Mouse (Mus musculus): ENCODE measurements around the gene Tmem156. TPM values are rescaled to one million over a fixed set of nuclear protein-coding genes. Genes with fewer than 3 reads are reported as not detected.

Tmem156 gene
- polyA plus RNA-seq, 2 experiments, result 0.55 to 0.61 TPM

DNA sequence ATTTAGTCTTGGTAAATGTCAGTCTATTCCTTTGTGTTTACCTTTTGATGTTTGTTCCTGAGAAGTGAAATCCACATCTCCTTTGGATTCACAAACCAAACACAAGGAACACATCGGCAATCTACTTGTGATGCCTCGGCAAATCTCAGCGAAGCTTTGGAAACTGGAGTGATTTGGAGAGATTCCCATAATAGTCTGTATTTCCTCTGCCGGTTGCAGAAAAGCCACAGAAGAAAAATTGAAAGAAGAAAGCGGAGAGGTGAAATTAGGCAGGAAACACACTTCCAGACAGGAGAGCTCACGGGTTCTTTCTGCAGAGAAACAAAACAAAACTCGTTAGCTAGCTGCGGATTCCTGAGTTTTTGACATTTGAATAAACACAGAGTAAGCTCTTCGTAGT is 12.1 kb downstream of the Tmem156 start:
- H3K27ac ChIP-seq, result no peak overlapping the region
- H3K4me1 ChIP-seq (replicated peaks; ENCODE audit: control insufficient read depth in 2 of 2, insufficient read depth in 2 of 2, low read length in 1 of 2), result no peaks in the 10 kb centered on the region
- no peaks in the 10 kb centered on the region for H3K9me3 ChIP-seq (ENCODE audit: control insufficient read depth, low read length)
- no peak overlapping the region for H3K9ac ChIP-seq (replicated peaks)
- H3K27me3 ChIP-seq (ENCODE audit: control insufficient read depth, insufficient read depth, low read length), result no peaks in the 10 kb centered on the region
- TF ChIP-seq CTCF (IDR thresholded peaks at IDR 0.05; ENCODE audit: low read depth) (no peak), EP300 (IDR thresholded peaks at IDR 0.05; ENCODE audit: low read depth) (no peak)
- ATAC-seq (ENCODE audit: insufficient read depth), result no peak
- H3K4me2 ChIP-seq (ENCODE audit: low read depth), result no peak overlapping the region
- no peaks in the 10 kb centered on the region for H3K36me3 ChIP-seq (replicated peaks; ENCODE audit: control insufficient read depth, insufficient read depth, low read depth)
- no peak overlapping the region for H3K4me3 ChIP-seq (ENCODE audit: insufficient read depth in 1 of 2, low read depth in 2 of 2, low read length in 2 of 2)
- DNase-seq (ENCODE audit: low read depth in 3 of 3, low spot score in 3 of 3), result no peak
- WGBS (ENCODE audit: insufficient replicate concordance), result 62% methylated on average over 9 of the region's 9 CpGs

DNA sequence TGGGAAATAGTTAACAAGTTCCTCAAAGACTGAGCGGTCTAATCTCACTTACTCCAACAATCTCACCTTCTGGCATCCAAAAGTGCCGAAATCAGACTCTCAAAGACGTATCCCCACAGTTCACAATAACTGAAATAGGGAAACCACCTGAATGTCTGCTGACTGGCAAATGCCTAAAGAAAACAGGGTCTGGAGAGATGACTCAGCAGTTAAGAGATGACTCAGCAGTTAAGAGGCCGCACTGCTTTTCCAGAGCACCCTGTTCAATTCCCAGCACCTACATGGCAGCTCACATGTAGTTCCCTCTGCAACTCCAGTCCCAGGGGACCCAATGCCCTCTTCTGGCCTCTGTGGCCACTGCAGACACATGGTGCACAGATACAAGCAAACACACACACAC is 13.9 kb downstream of the Tmem156 start:
- Histone ChIP-seq H3K27ac (no peak overlapping the region), H3K27me3 (ENCODE audit: control insufficient read depth, insufficient read depth, low read length) (no peaks in the 10 kb centered on the region), H3K36me3 (replicated peaks; ENCODE audit: control insufficient read depth, insufficient read depth, low read depth) (no peaks in the 10 kb centered on the region), H3K4me1 (replicated peaks; ENCODE audit: control insufficient read depth in 2 of 2, insufficient read depth in 2 of 2, low read length in 1 of 2) (no peaks in the 10 kb centered on the region), H3K4me2 (ENCODE audit: low read depth) (no peak overlapping the region), H3K4me3 (ENCODE audit: insufficient read depth in 1 of 2, low read depth in 2 of 2, low read length in 2 of 2) (no peak overlapping the region), H3K9ac (replicated peaks) (no peak overlapping the region), H3K9me3 (ENCODE audit: control insufficient read depth, low read length) (no peaks in the 10 kb centered on the region)
- DNase-seq (ENCODE audit: low read depth in 3 of 3, low spot score in 3 of 3) (no peak), ATAC-seq (ENCODE audit: insufficient read depth) (no peak)
- 67% methylated on average over 4 of the region's 4 CpGs for WGBS (ENCODE audit: insufficient replicate concordance)
- TF ChIP-seq EP300 (IDR thresholded peaks at IDR 0.05; ENCODE audit: low read depth) (no peak), CTCF (IDR thresholded peaks at IDR 0.05; ENCODE audit: low read depth) (no peak)

DNA sequence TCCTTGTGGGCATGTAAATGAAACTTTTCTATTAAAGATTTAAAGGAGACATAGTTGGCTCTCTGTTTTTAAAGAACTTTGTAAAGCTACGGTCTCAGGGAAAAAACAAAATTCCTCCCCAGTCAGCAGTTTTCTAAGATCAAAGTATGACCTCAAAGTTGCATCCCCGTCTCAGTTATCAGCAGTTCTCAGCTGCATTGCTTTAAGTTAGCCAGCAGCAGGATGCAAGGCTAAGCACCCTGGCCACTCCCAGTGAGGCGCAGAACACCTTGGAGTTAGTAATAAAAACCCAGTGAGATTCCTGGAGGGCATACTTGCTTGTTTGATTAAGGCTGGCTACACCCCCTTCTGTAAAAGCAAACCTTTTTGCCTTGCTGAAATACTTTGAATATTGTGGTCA is 15.2 kb downstream of the Tmem156 start:
- H3K27me3 ChIP-seq (ENCODE audit: control insufficient read depth, insufficient read depth, low read length), result no peaks in the 10 kb centered on the region
- no peak overlapping the region for H3K4me3 ChIP-seq (ENCODE audit: insufficient read depth in 1 of 2, low read depth in 2 of 2, low read length in 2 of 2)
- H3K9ac ChIP-seq (replicated peaks), result no peak overlapping the region
- H3K4me2 ChIP-seq (ENCODE audit: low read depth), result no peak overlapping the region
- DNase-seq (ENCODE audit: low read depth in 3 of 3, low spot score in 3 of 3), result no peak
- no peak overlapping the region for H3K27ac ChIP-seq
- ATAC-seq (ENCODE audit: insufficient read depth), result no peak
- WGBS (ENCODE audit: insufficient replicate concordance), result 47% methylated on average over 3 of the region's 3 CpGs
- no peak for TF ChIP-seq CTCF (IDR thresholded peaks at IDR 0.05; ENCODE audit: low read depth)
- no peak for TF ChIP-seq EP300 (IDR thresholded peaks at IDR 0.05; ENCODE audit: low read depth)
- no peaks in the 10 kb centered on the region for H3K4me1 ChIP-seq (replicated peaks; ENCODE audit: control insufficient read depth in 2 of 2, insufficient read depth in 2 of 2, low read length in 1 of 2)
- H3K36me3 ChIP-seq (replicated peaks; ENCODE audit: control insufficient read depth, insufficient read depth, low read depth), result no peaks in the 10 kb centered on the region
- H3K9me3 ChIP-seq (ENCODE audit: control insufficient read depth, low read length), result no peaks in the 10 kb centered on the region

DNA sequence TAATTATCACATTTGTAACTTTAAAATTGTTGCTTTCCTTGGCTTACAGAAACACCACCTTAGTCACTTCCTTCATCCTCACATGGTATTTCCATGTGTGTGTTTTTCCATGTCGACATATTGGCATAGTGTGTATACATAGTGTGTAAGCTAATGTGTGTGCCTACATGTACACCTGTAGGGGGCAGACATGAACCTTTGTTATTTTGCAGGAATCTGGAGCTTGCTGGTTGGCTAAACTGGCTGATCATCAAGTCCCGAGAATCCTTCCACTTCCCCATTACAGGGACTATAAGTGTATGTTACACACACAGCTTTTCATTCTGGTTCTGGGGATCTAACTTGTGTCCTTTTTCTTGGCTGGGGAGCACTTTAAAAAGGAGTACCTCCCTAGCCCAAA is 15.8 kb downstream of the Tmem156 start:
- Histone ChIP-seq H3K4me2 (ENCODE audit: low read depth) (no peak overlapping the region), H3K27me3 (ENCODE audit: control insufficient read depth, insufficient read depth, low read length) (no peaks in the 10 kb centered on the region), H3K36me3 (replicated peaks; ENCODE audit: control insufficient read depth, insufficient read depth, low read depth) (no peaks in the 10 kb centered on the region), H3K4me3 (ENCODE audit: insufficient read depth in 1 of 2, low read depth in 2 of 2, low read length in 2 of 2) (no peak overlapping the region), H3K27ac (no peak overlapping the region), H3K4me1 (replicated peaks; ENCODE audit: control insufficient read depth in 2 of 2, insufficient read depth in 2 of 2, low read length in 1 of 2) (no peaks in the 10 kb centered on the region), H3K9ac (replicated peaks) (no peak overlapping the region), H3K9me3 (ENCODE audit: control insufficient read depth, low read length) (no peaks in the 10 kb centered on the region)
- no peak for ATAC-seq (ENCODE audit: insufficient read depth)
- no peak for TF ChIP-seq EP300 (IDR thresholded peaks at IDR 0.05; ENCODE audit: low read depth)
- peak; percentile 27; the same call in 1 of the 2 replicates for TF ChIP-seq CTCF (IDR thresholded peaks at IDR 0.05; ENCODE audit: low read depth)
- 50% methylated on average over 2 of the region's 2 CpGs for WGBS (ENCODE audit: insufficient replicate concordance)
- DNase-seq (ENCODE audit: low read depth in 3 of 3, low spot score in 3 of 3), result no peak

DNA sequence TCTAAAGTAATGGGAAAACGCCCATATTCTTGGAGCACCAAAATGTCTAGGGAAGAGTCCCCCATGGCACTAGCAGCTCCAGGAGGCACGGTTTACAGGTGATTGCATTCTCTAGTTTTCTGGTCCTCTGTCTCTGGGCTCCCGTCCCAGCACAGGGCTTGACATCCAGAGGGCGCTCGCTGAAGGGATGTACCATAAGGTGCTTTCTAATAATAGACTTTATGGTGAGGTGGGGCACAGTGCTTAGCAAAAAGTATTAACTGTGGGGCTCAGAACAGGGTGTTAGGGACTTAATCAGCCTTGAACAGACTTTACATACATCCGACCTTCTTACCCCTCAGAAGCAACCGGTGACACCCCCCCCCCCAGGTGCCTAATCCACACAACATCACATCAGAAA is 17.2 kb downstream of the Tmem156 start:
- no peaks in the 10 kb centered on the region for H3K36me3 ChIP-seq (replicated peaks; ENCODE audit: control insufficient read depth, insufficient read depth, low read depth)
- no peak overlapping the region for H3K9ac ChIP-seq (replicated peaks)
- ATAC-seq (ENCODE audit: insufficient read depth) (no peak), DNase-seq (ENCODE audit: low read depth in 3 of 3, low spot score in 3 of 3) (no peak)
- TF ChIP-seq CTCF (IDR thresholded peaks at IDR 0.05; ENCODE audit: low read depth), result no peak
- TF ChIP-seq EP300 (IDR thresholded peaks at IDR 0.05; ENCODE audit: low read depth), result no peak
- H3K27ac ChIP-seq, result no peak overlapping the region
- H3K9me3 ChIP-seq (ENCODE audit: control insufficient read depth, low read length), result no peaks in the 10 kb centered on the region
- no peak overlapping the region for H3K4me3 ChIP-seq (ENCODE audit: insufficient read depth in 1 of 2, low read depth in 2 of 2, low read length in 2 of 2)
- H3K4me2 ChIP-seq (ENCODE audit: low read depth), result no peak overlapping the region
- H3K4me1 ChIP-seq (replicated peaks; ENCODE audit: control insufficient read depth in 2 of 2, insufficient read depth in 2 of 2, low read length in 1 of 2), result no peaks in the 10 kb centered on the region
- H3K27me3 ChIP-seq (ENCODE audit: control insufficient read depth, insufficient read depth, low read length), result no peaks in the 10 kb centered on the region
- WGBS (ENCODE audit: insufficient replicate concordance), result 55% methylated on average over 7 of the region's 7 CpGs
